Mouse (Mus musculus): ENCODE data around the gene Gcnt3.
"Not testable (repeated sequence)": the region's sequence is repeated elsewhere in the genome, so short reads cannot be mapped to it uniquely, and the experiment has no call there.

Gcnt3 gene

DNA sequence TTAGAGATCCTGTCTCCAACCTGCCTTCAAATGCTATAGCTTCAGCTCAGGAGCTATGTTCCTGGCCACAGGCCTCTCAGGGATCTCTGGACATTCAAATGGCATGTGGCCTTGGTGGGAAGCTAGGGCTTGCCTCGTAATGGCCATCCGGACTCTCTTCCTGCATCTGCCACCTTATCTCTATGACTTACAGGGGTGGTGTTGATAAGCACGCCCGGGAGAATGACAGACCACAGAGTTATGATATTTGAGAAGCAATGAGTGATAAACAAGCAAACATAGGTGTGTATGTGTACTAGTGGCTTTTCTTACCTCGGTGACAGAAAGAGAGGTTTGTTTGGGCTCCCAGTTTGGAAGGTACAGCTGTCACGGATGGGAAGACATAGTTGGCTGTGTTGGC lies 8.4 kb upstream of the Gcnt3 start:
- no peak for DNase-seq (ENCODE audit: extremely low read depth, insufficient read length, low spot score)

DNA sequence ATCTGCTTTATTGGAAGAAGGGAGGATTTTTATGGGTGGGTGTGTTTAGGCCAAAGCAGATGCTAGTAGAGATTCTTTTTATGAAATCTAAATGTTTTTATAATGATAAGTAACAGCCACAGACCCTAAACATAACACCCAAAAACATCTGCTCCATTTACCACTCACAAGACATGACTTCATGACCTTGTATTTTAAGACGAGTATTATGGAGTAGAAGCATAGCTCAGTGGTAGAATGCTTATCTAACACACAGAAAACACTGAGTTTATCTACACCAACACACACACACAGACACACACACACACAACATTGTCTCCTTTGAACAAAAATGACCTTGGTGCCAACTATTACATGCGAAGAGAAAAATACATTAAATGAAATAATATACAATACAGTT lies 7.0 kb upstream of the Gcnt3 start:
- DNase-seq (ENCODE audit: extremely low read depth, insufficient read length, low spot score): no peak

DNA sequence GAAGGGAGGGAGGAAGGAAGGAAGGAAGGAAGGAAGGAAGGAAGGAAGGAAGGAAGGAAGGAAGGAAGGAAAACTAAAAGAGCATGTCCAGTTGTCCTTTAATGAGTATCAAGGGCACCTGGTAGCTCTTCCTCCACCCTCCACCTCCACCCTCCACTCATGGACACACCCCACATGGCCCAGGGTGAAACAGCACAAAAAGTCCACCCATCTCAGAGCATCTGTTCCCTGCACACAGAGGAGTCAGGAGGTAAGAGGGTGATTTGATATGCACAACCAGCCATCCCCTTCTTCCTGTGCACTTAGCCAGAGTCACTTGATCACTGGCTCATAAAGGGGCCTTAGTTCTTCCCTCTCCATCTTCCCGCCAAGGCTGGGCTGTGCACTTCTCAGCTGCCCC lies 5.0 kb upstream of the Gcnt3 start:
- no peak for DNase-seq (ENCODE audit: extremely low read depth, insufficient read length, low spot score)

DNA sequence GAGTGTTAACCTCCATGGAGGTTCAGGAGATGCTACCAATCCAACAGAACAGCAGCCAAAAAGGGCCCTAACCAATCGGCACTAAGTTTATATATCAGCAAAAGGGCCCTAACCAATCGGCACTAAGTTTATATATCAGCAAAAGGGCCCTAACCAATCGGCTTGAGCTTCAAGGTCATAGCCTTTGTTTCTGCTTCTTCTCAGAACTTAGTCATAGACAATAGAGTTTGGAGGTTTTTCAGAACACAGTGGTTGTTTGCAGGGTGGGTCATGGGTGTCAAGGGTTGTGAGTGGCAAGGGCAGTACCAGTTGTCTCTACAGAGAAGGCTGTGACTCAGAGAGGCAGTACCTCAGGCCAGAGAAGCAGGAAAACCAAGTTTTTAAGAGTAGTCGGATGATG lies 4.2 kb upstream of the Gcnt3 start:
- DNase-seq (ENCODE audit: extremely low read depth, insufficient read length, low spot score): peak; percentile 15

DNA sequence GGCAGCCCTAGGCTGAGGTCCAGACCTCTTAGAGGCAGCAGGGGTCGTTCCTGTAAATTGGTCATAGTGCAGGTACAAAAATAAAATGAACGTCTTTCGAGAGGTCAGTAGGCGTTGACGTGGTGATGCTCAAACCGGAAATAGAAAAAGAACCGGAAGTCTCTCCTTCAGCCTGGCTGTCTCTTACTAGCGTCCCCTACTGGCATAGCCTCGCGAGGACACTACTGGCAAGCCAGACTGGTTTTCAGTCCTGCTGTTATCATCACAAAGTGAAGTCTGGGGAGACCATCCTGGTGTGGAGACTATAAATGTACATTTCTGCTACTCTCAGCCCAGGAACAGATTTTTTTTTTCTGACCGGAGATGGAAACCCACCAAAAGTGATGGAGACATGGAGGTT lies 2.7 kb upstream of the Gcnt3 start:
- no peak for DNase-seq (ENCODE audit: extremely low read depth, insufficient read length, low spot score)

DNA sequence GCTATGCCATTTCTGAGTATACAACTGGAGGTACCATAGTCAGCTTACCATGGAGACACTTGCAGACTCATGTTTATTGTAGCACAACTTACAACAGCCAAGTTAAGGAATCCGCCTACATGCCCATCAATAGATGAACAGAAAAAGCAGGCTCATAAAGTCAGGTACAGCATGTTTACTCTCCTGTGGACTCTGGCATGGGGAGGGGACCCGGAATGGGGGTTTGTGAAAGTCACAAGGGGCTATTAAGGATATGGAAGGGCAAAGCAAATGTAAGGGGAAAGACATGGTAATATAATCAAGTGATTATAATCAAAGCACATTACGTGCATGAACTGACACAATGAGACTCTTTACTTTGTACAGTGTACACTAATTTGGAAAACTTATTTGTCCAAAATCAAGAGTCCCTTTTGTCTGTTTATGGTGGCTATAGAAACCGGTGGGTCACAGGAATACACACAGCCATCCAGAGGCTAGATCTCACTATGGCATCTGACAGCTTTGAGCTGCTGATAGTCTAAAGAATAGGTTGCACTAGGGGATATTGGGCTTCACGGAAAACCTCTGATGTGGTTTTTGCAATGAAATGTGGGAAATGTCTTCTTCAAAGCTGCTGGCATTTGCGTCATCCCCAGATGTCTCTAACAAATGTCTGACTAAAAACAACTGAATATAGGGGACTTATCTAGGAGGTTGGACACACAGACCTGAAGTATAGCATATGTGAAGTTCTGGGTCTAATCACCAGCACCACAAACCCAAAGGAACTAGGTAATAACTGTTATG lies 1.9 kb upstream of the Gcnt3 start:
- no peak for DNase-seq (ENCODE audit: extremely low read depth, insufficient read length, low spot score)

DNA sequence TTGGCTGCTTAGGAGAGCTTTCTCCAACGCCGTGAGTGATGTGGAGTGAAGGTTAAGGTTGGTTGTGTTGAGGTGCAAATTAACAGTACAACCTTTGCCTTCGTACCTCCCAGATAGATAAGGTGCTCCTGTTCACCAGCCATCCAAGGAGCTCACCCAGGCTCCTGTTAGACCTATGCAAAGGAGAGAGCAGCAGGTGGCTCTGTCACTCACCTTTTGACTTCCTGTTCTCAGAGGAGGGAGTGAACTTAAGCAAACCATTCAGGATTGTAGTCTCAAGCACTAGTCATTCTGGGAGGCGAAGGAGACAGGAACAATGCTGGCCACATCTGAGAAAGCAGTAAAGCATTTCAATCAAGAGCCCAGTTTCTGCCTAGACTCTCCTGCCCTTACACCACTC lies 1.2 kb downstream of the Gcnt3 start:
- no peak for DNase-seq (ENCODE audit: extremely low read depth, insufficient read length, low spot score)

DNA sequence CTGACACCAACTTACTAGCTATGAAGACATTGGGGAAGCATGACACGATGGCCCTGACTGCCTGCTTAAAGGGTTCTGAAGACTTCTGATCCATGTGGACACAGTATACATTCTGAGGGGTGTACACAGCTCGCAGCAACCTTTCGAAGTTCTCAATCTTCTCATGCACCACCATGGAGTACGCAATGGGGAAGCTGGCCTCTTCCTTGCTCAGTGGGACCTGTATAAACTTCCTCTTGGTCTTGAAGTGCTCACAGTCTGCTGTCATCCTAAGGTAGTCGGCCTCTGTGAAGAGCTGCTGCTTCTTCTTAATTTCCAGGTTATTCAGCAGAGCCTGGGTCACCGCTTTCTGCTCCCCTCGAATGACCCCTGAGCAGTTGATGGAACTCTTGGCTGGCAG lies 3.2 kb downstream of the Gcnt3 start:
- DNase-seq (ENCODE audit: extremely low read depth, insufficient read length, low spot score): no peak

DNA sequence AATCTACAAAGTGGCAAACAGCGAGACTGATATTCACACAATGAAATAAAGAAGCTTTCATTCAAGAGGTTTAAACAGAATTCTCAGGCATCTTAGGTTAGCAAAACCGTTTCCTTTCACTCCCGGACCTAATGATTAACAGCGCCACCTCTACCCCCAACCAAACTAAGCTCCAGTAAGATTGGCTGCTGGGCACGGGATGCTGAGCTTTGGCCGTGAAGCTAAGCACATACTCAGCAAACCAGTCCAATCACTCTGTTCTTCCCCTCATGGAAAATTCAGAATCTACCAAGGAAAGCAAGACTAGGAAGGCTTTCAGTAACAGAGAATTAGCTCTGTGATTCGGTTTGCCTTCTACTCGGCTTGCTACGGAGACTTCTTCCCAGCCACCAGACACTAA lies 4.8 kb downstream of the Gcnt3 start:
- no peak for DNase-seq (ENCODE audit: extremely low read depth, insufficient read length, low spot score)

DNA sequence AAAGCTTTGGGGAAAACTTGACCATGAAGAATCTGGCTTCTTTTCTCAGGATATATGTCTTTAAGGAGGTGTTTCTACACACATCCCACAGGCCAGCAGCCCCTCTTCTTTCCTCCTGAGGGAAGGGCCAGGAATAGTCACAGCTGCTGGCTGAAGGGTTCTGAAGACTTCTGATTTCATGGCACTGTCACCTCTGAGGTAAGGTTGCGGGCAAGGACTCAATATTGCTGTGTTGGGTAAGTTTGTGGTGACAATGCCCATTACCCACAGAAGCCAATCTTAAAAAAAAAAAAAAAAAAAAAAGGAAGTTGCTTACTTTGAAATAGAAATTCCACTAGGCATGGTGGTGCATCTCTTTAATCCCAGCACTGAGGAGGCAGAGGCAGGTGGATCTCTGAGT lies 5.7 kb downstream of the Gcnt3 start:
- no peak for DNase-seq (ENCODE audit: extremely low read depth, insufficient read length, low spot score)

DNA sequence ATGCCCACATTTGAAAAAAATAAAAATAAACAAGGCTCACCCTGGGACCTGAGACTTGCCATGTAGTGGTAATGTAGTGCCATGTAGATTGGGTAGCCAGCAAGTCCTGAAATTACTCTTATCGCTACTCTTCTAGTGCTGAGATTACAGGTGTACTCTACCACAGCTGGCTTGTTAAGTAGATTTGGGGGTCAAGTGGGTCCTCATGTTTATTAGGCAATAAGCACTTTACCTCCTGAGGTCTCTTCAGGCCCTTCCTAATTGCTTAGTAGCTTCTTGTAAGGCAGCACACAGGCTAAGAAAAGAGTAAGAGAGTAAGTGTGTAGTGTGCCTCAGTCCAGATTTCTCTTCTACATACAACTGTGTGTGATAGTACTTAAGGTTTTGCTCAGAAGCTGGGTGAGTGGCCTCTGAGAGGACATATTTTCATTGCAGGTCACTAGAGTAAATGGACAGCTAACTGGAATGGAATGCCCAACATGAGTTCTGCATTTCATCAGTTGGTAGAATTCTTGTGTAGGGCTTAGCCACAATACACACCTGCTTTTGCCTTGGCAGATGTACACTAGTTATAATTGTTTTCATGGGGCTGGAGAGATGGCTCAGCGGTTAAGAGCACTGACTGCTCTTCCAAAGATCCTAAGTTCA lies 12.4 kb downstream of the Gcnt3 start:
- DNase-seq (ENCODE audit: extremely low read depth, insufficient read length, low spot score): peak; percentile 52

DNA sequence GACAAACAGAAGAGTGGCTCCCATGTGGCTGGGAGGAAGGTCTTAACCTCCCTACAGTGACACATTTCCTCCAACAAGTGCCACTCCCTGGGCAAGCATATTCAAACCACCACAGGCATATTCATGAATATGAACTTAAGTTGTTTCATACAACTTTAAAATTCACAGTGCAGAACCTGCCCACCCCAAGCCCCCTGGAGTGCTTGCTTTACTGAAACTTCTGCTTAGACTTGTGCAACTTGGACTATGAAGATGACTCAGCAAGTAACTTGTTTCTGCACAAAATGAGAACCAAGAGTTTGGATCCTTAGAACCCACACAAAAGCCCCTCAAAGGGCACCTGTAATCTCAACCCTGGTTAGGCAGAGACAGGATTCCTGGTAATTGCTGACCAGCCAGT lies 13.2 kb downstream of the Gcnt3 start:
- DNase-seq (ENCODE audit: extremely low read depth, insufficient read length, low spot score): no peak

DNA sequence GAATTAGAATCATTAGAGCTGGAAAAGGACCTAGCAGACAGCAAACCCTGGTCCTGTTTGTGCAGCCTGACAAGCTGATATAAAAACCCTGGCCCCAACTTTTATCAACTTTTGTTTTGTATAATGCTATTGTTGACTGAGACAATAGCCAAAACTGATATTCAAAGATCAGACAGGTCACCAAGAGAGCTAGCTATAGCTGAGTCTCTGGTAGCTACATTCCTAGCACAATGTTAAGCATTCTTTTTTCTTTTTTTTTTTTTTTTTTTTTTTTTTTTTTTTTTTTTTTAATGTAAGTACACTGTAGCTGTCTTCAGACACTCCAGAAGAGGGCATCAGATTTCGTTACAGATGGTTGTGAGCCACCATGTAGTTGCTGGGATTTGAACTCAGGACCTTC lies 14.3 kb downstream of the Gcnt3 start:
- not testable (repeated sequence) for DNase-seq (ENCODE audit: extremely low read depth, insufficient read length, low spot score)

DNA sequence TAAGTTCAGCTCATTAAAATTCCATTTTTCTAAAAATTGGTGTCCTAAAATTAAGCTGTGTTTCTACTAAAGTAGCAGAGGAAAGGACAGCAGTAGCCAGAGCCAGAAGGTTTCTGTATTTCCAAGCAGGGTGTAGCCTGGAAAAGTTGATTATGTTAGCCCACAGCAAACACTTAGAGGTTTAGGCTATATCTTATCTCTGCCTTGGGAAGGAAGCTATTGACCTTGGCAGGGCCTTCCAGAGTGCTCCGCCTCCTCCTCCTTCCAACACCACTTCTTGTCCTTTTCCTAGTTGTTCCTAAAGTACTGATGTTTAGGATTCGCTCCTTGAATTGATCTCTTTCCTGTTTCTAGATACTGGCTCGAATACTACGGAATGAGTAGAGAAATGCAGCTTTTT lies 15.8 kb downstream of the Gcnt3 start:
- no peak for DNase-seq (ENCODE audit: extremely low read depth, insufficient read length, low spot score)

DNA sequence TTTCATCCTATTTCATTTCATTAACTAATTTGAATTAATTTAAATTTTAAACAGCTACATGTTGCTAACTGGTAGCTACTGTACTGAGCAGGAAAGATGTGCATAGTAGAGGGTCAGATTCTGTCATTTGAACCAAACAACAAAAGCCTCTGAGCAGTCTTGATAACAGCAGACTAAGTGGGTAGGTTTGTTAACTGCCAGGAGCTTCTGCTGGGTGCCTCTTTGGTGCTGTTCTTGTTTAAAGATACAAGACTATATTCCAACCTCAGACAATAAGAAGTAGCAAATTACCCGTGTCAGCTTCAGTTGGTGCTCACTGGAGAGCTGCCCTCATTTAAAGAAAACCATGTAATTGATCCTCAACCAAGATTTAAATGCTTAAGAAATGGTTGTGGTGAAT lies 16.3 kb downstream of the Gcnt3 start:
- no peak for DNase-seq (ENCODE audit: extremely low read depth, insufficient read length, low spot score)

DNA sequence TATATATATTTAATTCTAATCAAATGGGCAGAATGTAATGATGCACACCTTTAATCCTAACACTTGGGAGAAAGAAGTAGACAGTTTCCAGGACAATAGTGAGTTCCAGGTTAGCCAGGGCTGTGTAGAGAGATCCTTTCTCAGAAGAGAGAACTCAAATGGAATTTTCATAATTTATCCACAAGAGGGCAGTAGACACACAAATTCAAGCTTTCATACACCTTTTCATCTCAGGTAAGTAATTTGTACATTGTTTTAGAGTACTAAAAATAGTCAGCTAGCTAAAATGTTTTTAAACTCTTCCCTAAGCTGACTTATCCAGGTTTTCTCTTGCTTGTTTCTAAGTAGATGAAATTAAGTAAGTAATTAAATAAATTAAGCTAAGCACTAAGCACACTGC lies 19.0 kb downstream of the Gcnt3 start:
- peak; percentile 29 for DNase-seq (ENCODE audit: extremely low read depth, insufficient read length, low spot score)

DNA sequence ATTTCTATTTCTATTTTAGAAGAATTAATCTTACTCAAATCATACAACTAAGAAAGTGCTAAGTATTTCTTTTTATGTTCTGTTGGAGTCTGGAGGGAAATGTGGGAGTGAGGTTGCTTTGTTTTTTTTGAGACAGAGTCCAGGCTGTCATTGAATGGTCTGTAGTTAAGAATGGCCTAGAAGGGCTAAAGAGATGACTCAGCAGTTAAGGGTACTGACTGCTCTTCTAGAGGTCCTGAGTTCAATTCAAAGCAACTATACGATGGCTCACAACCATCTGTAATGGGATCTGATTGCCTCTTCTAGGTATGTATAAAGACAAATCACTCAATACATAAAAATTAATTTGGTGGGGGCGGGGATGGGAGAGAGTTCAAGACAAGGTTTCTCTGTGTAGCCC lies 22.3 kb downstream of the Gcnt3 start:
- no peak for DNase-seq (ENCODE audit: extremely low read depth, insufficient read length, low spot score)

DNA sequence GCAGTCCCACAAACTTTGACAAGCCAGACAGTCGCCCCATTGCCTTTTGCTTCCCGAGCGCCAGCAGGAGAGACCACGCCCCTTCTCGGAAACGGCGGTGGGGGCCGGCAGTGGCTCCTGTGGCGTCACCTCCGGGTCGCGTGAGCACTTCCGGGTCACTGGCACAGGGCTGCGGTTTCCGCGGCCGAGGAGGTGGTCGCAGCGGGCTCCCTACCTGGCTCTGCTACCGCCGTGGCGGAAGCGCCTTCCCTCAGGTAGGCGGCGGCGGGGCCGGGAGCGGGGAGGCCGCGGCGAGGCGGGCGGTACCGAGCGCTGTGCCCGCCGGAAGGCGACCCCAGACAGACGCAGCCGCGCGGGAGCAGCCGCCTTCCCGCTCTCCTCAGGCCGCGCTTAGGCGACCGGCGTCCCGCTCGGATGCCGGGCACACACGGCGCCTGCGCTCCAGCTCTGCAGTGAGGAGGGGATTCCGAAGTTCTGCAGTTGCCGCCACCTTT lies 25.4 kb downstream of the Gcnt3 start, which contains the start of gene Gtf2a2:
Gtf2a2 (plus strand) TSS at position 143 of the 494 bp plus-strand sequence.
- DNase-seq (ENCODE audit: extremely low read depth, insufficient read length, low spot score): peak; percentile 87

DNA sequence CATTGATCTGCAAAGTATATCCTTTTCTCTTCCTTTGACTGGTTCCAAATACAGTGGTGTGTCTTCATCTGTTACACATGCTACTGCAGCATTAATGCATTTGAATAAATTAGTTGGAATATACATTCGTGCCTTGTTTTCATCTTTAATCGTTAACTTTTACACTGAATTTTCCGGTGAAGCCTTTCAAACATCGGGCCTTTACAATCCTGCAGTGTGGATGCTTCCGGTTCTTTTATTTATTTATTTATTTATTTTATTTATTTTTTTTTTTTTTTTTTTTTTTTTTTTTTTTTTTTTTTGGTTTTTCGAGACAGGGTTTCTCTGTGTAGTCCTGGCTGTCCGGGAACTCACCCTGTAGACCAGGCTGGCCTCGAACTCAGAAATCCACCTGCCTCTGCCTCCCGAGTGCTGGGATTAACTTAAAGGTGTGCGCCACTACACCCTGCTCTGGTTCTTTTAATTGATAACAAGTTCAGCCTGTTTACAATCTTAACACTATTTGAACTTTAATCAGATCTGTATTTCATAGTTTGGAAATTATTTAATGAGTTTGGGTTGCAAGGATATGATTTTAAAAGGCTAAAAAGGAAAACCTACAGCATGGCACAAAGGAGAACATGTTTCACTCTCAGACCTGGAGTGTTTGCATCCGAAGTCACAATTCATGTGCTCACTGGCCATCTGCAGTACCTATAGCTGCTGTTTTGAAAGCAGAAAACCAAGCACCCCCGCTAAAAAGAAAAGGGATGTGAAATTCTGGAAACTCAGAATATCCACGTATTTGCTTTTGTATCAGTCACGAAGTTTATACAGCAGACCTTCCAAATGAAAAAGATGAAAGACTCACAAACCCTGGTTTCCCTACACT lies 26.1 kb downstream of the Gcnt3 start:
- DNase-seq (ENCODE audit: extremely low read depth, insufficient read length, low spot score): no peak

DNA sequence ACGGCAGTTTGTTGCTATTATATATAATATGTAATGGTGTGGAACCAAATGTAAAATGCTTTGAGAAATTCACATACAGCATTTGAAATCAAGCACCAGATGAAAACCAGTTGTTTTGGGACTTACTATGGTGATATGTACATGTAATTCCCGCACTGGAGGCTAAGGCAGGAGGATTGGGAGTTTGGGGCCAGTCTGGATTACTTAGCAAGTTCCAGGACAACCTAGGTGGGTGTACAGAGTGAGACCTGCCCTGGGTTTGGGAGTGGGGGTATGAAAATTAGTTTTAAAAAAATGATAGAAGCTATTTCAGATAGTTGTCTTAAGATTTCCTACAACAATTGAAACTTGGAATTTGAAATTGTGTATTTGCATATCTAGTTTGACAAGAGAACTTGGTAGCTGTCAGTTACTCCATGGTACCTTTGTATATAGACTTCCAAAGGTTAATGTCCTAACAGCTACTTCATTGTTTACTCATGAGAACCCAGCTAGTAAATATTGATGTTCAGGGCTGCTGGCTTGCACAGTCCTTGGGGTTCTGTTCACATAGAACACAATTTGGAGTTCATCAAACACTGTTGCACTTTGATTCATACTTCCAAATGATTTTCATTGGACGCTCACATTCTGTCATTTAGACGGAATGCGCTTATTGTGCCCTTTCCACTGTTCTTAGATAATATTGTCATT lies 27.0 kb downstream of the Gcnt3 start:
- no peak for DNase-seq (ENCODE audit: extremely low read depth, insufficient read length, low spot score)
